Mouse (Mus musculus) liver, adult 2 months (tissue): ENCODE data around the gene Ryk.

Experiments
- CTCF ChIP-seq: fragments of 200-500 bp; IDR thresholded peaks from 2 replicates; pipeline ENCODE4 v1.5.1; 2011; ENCODE audit warnings: low read depth, low read length, control low read depth
- POLR2A ChIP-seq: fragments of 200-500 bp; IDR thresholded peaks from 2 replicates; pipeline ENCODE4 v1.6.1; 2011; ENCODE audit warnings: low read length, control low read depth; ENCODE audit not compliant: insufficient read depth; ENCODE audit errors: extremely low read depth

GRCm38 (mm10) chr9:102836279-102836678 is 1.6 kb downstream of the Ryk start:
- TF ChIP-seq CTCF, result no peak
- TF ChIP-seq POLR2A, result no peak
